Mouse (Mus musculus) liver, embryonic 14.5 days (tissue): ENCODE measurements at regions not wholly inside any gene's neighbourhood (a gene's known extent, or its start where the extent isn't known, plus 50 kb on each side); places are given as distances from the start of the nearest gene placed in this dataset.

Source experiments
- ATAC-seq: fragments of 200-750 bp; cut with Nextera tagmentation; 2 replicates; pipeline ENCODE4 v1.8.0; 2017; ENCODE audit warnings: moderate number of reproducible peaks, mild to moderate bottlenecking, moderate library complexity; ENCODE audit not compliant: insufficient read depth
- DNase-seq, 3 experiments: peaks; one replicate each; pipeline ENCODE4 v3.0.0-alpha.2; 2012 to 2013; ENCODE audit warnings: low read depth in 3 of 3, low spot score in 3 of 3
- H3K27ac ChIP-seq: fragments of 300-500 bp; sonication (generic); 2 replicates; pipeline ENCODE4 v1.5.1; 2014; ENCODE audit warnings: moderate library complexity, mild to moderate bottlenecking, control low read depth, inconsistent platforms
- H3K27me3 ChIP-seq: fragments of 300-500 bp; sonication (generic); 2 replicates; pipeline ENCODE4 v1.6.1; 2014; ENCODE audit warnings: mild to moderate bottlenecking, low read length, moderate library complexity; ENCODE audit not compliant: control insufficient read depth, insufficient read depth
- H3K36me3 ChIP-seq: fragments of 300-500 bp; sonication (generic); replicated peaks from 2 replicates; pipeline ENCODE4 v1.6.1; 2014; ENCODE audit warnings: low read depth; ENCODE audit not compliant: control insufficient read depth, insufficient read depth
- H3K4me1 ChIP-seq, 2 experiments: fragments of 200-500 bp in 1 of 2; fragments of 300-500 bp in 1 of 2; sonication (generic) in 1 of 2; replicated peaks; 2 replicates each; pipeline ENCODE4 v1.6.1; 2012 to 2014; ENCODE audit warnings: antibody characterized with exemption in 1 of 2, inconsistent platforms in 1 of 2, low read length in 1 of 2; ENCODE audit not compliant: control insufficient read depth in 2 of 2, insufficient read depth in 2 of 2
- H3K4me2 ChIP-seq: fragments of 300-500 bp; sonication (generic); 2 replicates; pipeline ENCODE4 v1.6.1; 2014; ENCODE audit warnings: low read depth, mild to moderate bottlenecking, control low read depth, moderate library complexity
- H3K4me3 ChIP-seq, 2 experiments: fragments of 200-500 bp in 1 of 2; fragments of 300-500 bp in 1 of 2; sonication (generic) in 1 of 2; 2 replicates each; pipeline ENCODE4 v1.5.1; 2012 to 2014; ENCODE audit warnings: low read depth in 2 of 2, low read length in 2 of 2, mild to moderate bottlenecking in 2 of 2, control low read depth in 1 of 2, inconsistent platforms in 1 of 2, moderate library complexity in 1 of 2; ENCODE audit not compliant: insufficient read depth in 1 of 2
- H3K9ac ChIP-seq: fragments of 300-500 bp; sonication (generic); replicated peaks from 2 replicates; pipeline ENCODE4 v1.6.1; 2014; ENCODE audit warnings: mild to moderate bottlenecking, control low read depth, moderate library complexity
- H3K9me3 ChIP-seq: fragments of 300-500 bp; sonication (generic); 2 replicates; pipeline ENCODE4 v1.6.1; 2016; ENCODE audit warnings: low read length, mixed read lengths; ENCODE audit not compliant: control insufficient read depth
- CTCF ChIP-seq: IDR thresholded peaks from 2 replicates; pipeline ENCODE4 v1.5.1; 2016; ENCODE audit warnings: antibody characterized with exemption, low read depth, control low read depth
- EP300 ChIP-seq: IDR thresholded peaks from 2 replicates; pipeline ENCODE4 v1.6.1; 2016; ENCODE audit warnings: antibody characterized with exemption, low read depth
- WGBS: fragments of 180-500 bp; shearing (Covaris S2); extraction: QIAGEN DNeasy Blood & Tissue Kit; methylation state at CpG from one replicate; pipeline ENCODE4 v1.1.7; 2014; ENCODE audit not compliant: insufficient replicate concordance; 5-methylcytosine and 5-hydroxymethylcytosine counted together

DNA sequence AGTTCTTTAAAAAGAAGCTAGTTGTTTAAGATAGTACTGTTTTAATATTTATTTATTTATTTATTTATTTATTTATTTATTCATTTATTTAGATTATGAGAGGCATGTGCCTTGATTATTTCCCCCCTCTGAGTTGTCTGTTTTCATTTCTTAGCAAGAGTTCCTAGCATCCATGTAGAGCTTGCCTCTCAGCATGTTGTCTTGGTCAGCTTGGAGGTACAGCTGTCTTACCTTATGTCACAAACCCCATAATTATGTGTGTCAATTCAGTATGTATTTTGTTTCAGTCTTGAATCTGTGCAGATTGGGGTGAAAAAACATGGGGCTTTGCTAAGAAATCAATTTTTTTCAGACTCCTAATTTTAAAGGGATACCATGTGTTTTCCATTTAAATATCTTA lies 1116.3 kb downstream of the Basp1 start:
- Histone ChIP-seq H3K4me3 (no peak overlapping the region), H3K4me2 (no peak overlapping the region), H3K4me1 (no peaks in the 10 kb centered on the region), H3K36me3 (no peaks in the 10 kb centered on the region), H3K27me3 (no peaks in the 10 kb centered on the region), H3K9ac (no peak overlapping the region), H3K27ac (no peak overlapping the region), H3K9me3 (no peaks in the 10 kb centered on the region)
- no peak for TF ChIP-seq EP300
- TF ChIP-seq CTCF: no peak
- no peak for DNase-seq
- no peak for ATAC-seq

DNA sequence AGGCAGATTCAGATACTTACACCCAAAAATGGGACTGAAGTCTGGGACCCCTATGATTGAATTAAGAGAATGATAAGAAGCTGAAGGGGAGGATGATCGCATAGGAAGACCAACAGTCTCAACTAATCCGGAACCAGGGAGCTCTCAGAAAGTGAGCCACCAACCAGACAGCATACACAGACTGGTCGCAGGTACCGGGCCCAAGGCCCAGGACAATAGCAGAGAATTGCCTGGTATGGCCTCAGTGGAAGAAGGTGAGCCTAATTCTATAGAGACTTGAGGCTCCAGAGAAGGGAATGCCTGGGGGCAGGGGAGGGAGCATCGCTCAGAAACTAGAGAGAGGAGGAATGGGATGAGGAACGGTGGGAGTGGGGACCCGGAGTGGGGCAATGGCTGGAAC lies 1116.8 kb downstream of the Basp1 start:
- TF ChIP-seq CTCF (no peak), EP300 (no peak)
- Histone ChIP-seq H3K4me1 (no peaks in the 10 kb centered on the region), H3K36me3 (no peaks in the 10 kb centered on the region), H3K4me3 (no peak overlapping the region), H3K9me3 (no peaks in the 10 kb centered on the region), H3K4me2 (no peak overlapping the region), H3K9ac (no peak overlapping the region), H3K27me3 (no peaks in the 10 kb centered on the region), H3K27ac (no peak overlapping the region)
- no peak for ATAC-seq
- no peak for DNase-seq
- WGBS: 64% methylated on average over 7 of the region's 7 CpGs

DNA sequence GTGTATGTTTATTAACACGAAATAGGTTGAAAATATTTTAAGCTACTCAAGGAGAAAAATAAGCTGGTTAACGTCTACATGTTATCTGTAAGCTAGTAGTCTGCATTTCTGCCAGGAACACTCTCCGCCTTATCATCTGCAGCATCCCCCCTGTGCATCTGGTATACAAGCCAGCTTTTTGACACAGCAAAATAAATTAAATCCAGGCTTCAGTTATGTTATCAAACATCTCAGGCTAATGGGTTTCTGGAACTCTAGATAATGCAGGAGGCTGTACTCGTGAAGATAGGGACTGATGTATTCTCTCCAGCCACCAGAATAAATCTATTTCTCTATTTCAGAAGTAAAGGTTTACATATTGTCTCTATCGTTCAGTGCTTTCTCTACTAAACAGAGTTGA lies 1138.5 kb downstream of the Basp1 start:
- DNase-seq: no peak
- H3K4me2 ChIP-seq: no peak overlapping the region
- H3K4me1 ChIP-seq: no peaks in the 10 kb centered on the region
- WGBS: 52% methylated on average over 5 of the region's 5 CpGs
- no peak overlapping the region for H3K4me3 ChIP-seq
- no peaks in the 10 kb centered on the region for H3K27me3 ChIP-seq
- no peaks in the 10 kb centered on the region for H3K9me3 ChIP-seq
- H3K9ac ChIP-seq: no peak overlapping the region
- TF ChIP-seq CTCF: no peak
- no peak for TF ChIP-seq EP300
- no peak for ATAC-seq
- H3K36me3 ChIP-seq: no peaks in the 10 kb centered on the region
- H3K27ac ChIP-seq: no peak overlapping the region

DNA sequence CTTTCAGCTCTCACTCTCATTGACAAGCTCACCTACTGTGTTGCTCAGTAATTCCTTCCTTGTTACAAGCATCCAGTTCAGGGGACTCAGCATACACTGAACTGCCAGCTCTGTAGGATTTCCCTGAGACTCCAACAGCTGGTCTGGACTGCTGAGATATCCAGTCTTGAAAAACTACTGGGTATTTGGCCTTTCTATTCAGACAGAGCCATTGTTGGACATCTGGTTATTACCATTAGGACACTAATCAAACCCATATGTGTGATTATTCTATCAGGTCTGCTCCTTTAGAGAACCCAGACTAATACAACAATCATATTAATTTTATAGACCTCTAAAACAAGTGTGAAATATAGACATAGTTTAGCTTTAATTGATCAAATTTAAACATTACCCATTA lies 1146.2 kb downstream of the Basp1 start:
- Histone ChIP-seq H3K9ac (no peak overlapping the region), H3K27me3 (no peaks in the 10 kb centered on the region), H3K4me3 (no peak overlapping the region), H3K9me3 (no peaks in the 10 kb centered on the region), H3K27ac (no peak overlapping the region), H3K4me2 (no peak overlapping the region), H3K4me1 (no peaks in the 10 kb centered on the region), H3K36me3 (no peaks in the 10 kb centered on the region)
- ATAC-seq (no peak), DNase-seq (no peak)
- TF ChIP-seq EP300: no peak
- no peak for TF ChIP-seq CTCF
